Mouse (Mus musculus): ENCODE measurements at regions not wholly inside any gene's neighbourhood (a gene's known extent, or its start where the extent isn't known, plus 50 kb on each side); places are given as distances from the start of the nearest gene placed in this dataset.

DNA sequence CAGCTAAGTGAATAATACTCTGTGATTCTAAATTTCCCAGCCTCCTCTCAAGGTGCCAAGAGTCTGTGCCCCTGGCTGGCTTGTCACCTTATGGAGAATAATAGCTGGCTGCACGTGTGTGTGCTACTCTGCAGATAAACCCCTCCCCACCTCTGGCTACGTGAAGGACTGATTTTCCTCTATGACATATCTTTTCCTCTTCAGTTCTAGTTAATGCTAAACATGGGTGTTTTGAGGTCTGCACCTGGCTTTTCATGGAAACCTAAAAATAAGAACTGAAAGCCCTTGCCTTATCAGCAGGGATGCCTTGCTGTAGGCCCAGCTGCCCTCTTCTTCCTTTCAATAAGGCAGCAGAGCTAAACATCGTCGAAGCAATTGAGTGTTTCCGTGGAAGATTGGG is 321.5 kb downstream of the Gadd45g start:
- Histone ChIP-seq H3K4me1 (ENCODE audit: control insufficient read depth, insufficient read depth, insufficient read length) (peaks cover 4% of the 10 kb centered on the region; the same call in 1 of the 2 replicates), H3K27ac (ENCODE audit: insufficient read depth, low read length) (no peak overlapping the region), H3K27me3 (ENCODE audit: control insufficient read depth, insufficient read depth, low read length) (no peaks in the 10 kb centered on the region), H3K36me3 (ENCODE audit: control insufficient read depth, insufficient read depth, low read length) (no peaks in the 10 kb centered on the region), H3K4me3 (ENCODE audit: extremely low read depth, insufficient read depth, insufficient read length) (no peak overlapping the region)
- WGBS, result 10% methylated on average over 5 of the region's 5 CpGs
- TF ChIP-seq POLR2A (IDR thresholded peaks at IDR 0.05; ENCODE audit: low read depth, low read length) (no peak), CTCF (IDR thresholded peaks at IDR 0.05; ENCODE audit: extremely low read depth, insufficient read depth, insufficient read length, insufficient replicate concordance) (no peak)
- DNase-seq (ENCODE audit: low read depth in 1 of 2, low spot score in 2 of 2), result no peak

DNA sequence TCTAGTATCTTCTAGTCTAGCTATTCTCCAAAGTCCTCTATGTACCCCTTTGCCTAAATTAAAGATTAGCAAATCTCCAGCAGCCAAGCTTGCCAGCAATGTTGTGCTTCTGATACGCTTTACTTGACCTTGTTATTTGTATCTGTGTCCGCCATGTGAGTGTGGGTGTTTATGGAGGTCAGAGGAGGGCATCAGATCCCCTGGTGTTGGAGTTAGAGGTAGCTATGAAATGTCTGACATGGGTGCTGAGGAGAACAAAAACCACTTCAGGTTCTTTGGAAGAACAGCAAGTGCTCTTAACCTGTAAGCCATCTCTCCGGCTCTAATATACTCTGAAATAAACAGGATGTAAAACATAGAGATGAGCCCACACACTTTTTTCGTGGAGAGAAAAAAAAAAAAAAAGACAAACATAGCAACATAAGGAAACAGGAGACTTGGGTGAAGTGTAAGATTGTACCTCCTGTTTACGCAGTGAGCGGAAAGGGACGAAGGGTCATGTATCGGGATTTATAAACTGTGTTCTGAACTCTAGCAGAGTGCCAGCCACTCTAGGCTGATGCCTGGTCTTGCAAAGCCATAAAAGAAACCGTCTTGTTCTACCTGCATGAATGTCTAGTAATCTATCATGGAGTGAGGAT is 326.3 kb downstream of the Gadd45g start:
- no peaks in the 10 kb centered on the region for H3K27me3 ChIP-seq (ENCODE audit: control insufficient read depth, insufficient read depth, low read length)

GRCm38 (mm10) chr13:52175665-52176064 is 329.2 kb downstream of the Gadd45g start:
- Histone ChIP-seq H3K27ac (ENCODE audit: insufficient read depth, low read length) (no peak overlapping the region), H3K36me3 (ENCODE audit: control insufficient read depth, insufficient read depth, low read length) (no peaks in the 10 kb centered on the region), H3K4me3 (ENCODE audit: extremely low read depth, insufficient read depth, insufficient read length) (no peak overlapping the region), H3K27me3 (ENCODE audit: control insufficient read depth, insufficient read depth, low read length) (no peaks in the 10 kb centered on the region), H3K4me1 (ENCODE audit: control insufficient read depth, insufficient read depth, insufficient read length) (no peaks in the 10 kb centered on the region)
- no peak for DNase-seq (ENCODE audit: low read depth in 1 of 2, low spot score in 2 of 2)
- WGBS, result 71% methylated on average over 2 of the region's 2 CpGs
- TF ChIP-seq CTCF (IDR thresholded peaks at IDR 0.05; ENCODE audit: extremely low read depth, insufficient read depth, insufficient read length, insufficient replicate concordance) (no peak), POLR2A (IDR thresholded peaks at IDR 0.05; ENCODE audit: low read depth, low read length) (no peak)

More for the DNA sequence above, 326.3 kb downstream of the Gadd45g start:
- Histone ChIP-seq H3K4me1 (ENCODE audit: control insufficient read depth, insufficient read depth, insufficient read length) (peaks cover 2% of the 10 kb centered on the region; the same call in 1 of the 2 replicates), H3K4me3 (ENCODE audit: extremely low read depth, insufficient read depth, insufficient read length) (no peak overlapping the region), H3K36me3 (ENCODE audit: control insufficient read depth, insufficient read depth, low read length) (no peaks in the 10 kb centered on the region), H3K27ac (ENCODE audit: insufficient read depth, low read length) (no peak overlapping the region)
- no peak for TF ChIP-seq CTCF (IDR thresholded peaks at IDR 0.05; ENCODE audit: extremely low read depth, insufficient read depth, insufficient read length, insufficient replicate concordance)
- no peak for TF ChIP-seq POLR2A (IDR thresholded peaks at IDR 0.05; ENCODE audit: low read depth, low read length)
- WGBS, result 89% methylated on average over 9 of the region's 9 CpGs
- no peak for DNase-seq (ENCODE audit: low read depth in 1 of 2, low spot score in 2 of 2)

- Histone ChIP-seq H3K4me3 (ENCODE audit: extremely low read depth, insufficient read depth, insufficient read length) (no peak overlapping the region), H3K4me1 (ENCODE audit: control insufficient read depth, insufficient read depth, insufficient read length) (no peaks in the 10 kb centered on the region), H3K27me3 (ENCODE audit: control insufficient read depth, insufficient read depth, low read length) (no peaks in the 10 kb centered on the region), H3K36me3 (ENCODE audit: control insufficient read depth, insufficient read depth, low read length) (no peaks in the 10 kb centered on the region), H3K27ac (ENCODE audit: insufficient read depth, low read length) (no peak overlapping the region)
- TF ChIP-seq POLR2A (IDR thresholded peaks at IDR 0.05; ENCODE audit: low read depth, low read length) (no peak), CTCF (IDR thresholded peaks at IDR 0.05; ENCODE audit: extremely low read depth, insufficient read depth, insufficient read length, insufficient replicate concordance) (no peak)
- DNase-seq (ENCODE audit: low read depth in 1 of 2, low spot score in 2 of 2), result no peak
- 84% methylated on average over 4 of the region's 4 CpGs for WGBS
These were observed 333.5 kb downstream of the Gadd45g start for GRCm38 (mm10) chr13:52179977-52180376.

DNA sequence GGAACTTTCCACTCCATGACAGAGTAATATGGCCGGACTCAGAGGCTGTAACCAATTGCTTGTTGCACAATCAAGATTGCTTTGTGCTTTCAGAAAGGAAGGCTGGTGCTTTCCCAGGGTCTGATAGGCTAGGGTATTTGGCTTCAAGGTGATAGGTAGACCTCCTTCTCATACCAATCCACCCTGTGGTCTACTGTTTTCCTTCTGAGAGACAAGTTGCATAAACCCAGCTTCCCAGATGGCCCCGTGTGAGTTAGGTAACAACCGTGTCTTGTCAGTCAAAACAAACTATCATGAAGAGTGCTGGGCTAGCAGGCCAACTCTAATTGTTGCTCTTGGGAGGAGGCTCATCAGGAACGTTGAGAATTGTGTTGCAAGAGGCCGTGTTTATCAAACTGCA is 337.2 kb downstream of the Gadd45g start:
- no peak overlapping the region for H3K4me3 ChIP-seq (ENCODE audit: extremely low read depth, insufficient read depth, insufficient read length)
- H3K27ac ChIP-seq (ENCODE audit: insufficient read depth, low read length), result no peak overlapping the region
- TF ChIP-seq CTCF (IDR thresholded peaks at IDR 0.05; ENCODE audit: extremely low read depth, insufficient read depth, insufficient read length, insufficient replicate concordance) (no peak), POLR2A (IDR thresholded peaks at IDR 0.05; ENCODE audit: low read depth, low read length) (no peak)
- no peaks in the 10 kb centered on the region for H3K36me3 ChIP-seq (ENCODE audit: control insufficient read depth, insufficient read depth, low read length)
- DNase-seq (ENCODE audit: low read depth in 1 of 2, low spot score in 2 of 2), result no peak
- no peaks in the 10 kb centered on the region for H3K27me3 ChIP-seq (ENCODE audit: control insufficient read depth, insufficient read depth, low read length)
- WGBS, result 71% methylated on average over 5 of the region's 5 CpGs
- H3K4me1 ChIP-seq (ENCODE audit: control insufficient read depth, insufficient read depth, insufficient read length), result no peaks in the 10 kb centered on the region

DNA sequence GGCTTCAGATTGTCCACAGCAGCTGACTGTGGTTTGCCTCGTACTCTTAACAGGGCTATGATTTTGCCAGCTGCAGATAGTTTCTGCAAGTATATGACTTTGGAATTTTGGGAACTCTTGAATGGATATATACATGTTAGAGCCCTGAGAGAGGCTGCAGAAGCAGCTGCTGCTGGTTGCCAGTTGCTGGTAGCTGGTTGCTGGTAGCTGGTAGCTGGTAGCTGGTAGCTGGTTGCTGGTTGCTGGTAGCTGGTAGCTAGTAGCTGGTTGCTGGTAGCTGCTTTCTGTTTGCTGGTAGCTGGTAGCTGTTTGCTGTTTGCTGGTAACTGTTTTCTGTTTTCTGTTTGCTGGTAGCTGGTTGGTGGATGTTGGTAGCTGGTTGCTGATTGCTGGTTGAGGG is 339.1 kb downstream of the Gadd45g start:
- no peak overlapping the region for H3K4me3 ChIP-seq (ENCODE audit: extremely low read depth, insufficient read depth, insufficient read length)
- no peak overlapping the region for H3K27ac ChIP-seq (ENCODE audit: insufficient read depth, low read length)
- H3K4me1 ChIP-seq (ENCODE audit: control insufficient read depth, insufficient read depth, insufficient read length), result no peaks in the 10 kb centered on the region
- no peak for DNase-seq (ENCODE audit: low read depth in 1 of 2, low spot score in 2 of 2)
- WGBS, result 84% methylated on average over 1 of the region's 1 CpGs
- no peak for TF ChIP-seq POLR2A (IDR thresholded peaks at IDR 0.05; ENCODE audit: low read depth, low read length)
- TF ChIP-seq CTCF (IDR thresholded peaks at IDR 0.05; ENCODE audit: extremely low read depth, insufficient read depth, insufficient read length, insufficient replicate concordance), result no peak
- H3K27me3 ChIP-seq (ENCODE audit: control insufficient read depth, insufficient read depth, low read length), result no peaks in the 10 kb centered on the region
- H3K36me3 ChIP-seq (ENCODE audit: control insufficient read depth, insufficient read depth, low read length), result no peaks in the 10 kb centered on the region

- Histone ChIP-seq H3K27ac (ENCODE audit: insufficient read depth, low read length) (no peak overlapping the region), H3K27me3 (ENCODE audit: control insufficient read depth, insufficient read depth, low read length) (no peaks in the 10 kb centered on the region), H3K36me3 (ENCODE audit: control insufficient read depth, insufficient read depth, low read length) (no peaks in the 10 kb centered on the region), H3K4me1 (ENCODE audit: control insufficient read depth, insufficient read depth, insufficient read length) (no peaks in the 10 kb centered on the region), H3K4me3 (ENCODE audit: extremely low read depth, insufficient read depth, insufficient read length) (no peak overlapping the region)
- no peak for DNase-seq (ENCODE audit: low read depth in 1 of 2, low spot score in 2 of 2)
- no peak for TF ChIP-seq CTCF (IDR thresholded peaks at IDR 0.05; ENCODE audit: extremely low read depth, insufficient read depth, insufficient read length, insufficient replicate concordance)
- no peak for TF ChIP-seq POLR2A (IDR thresholded peaks at IDR 0.05; ENCODE audit: low read depth, low read length)
- WGBS, result 94% methylated on average over 8 of the region's 8 CpGs
These were observed 341.5 kb downstream of the Gadd45g start for GRCm38 (mm10) chr13:52187841-52188604.

Measured in spleen, adult 2 months (tissue).